Mouse (Mus musculus): ENCODE data around the gene Igfbp7. TPM values are rescaled to one million over a fixed set of nuclear protein-coding genes. Genes with fewer than 3 reads are reported as not detected.

The Igfbp7 gene
- polyA plus RNA-seq, 1 experiment from 2014 or later: 475 TPM

DNA sequence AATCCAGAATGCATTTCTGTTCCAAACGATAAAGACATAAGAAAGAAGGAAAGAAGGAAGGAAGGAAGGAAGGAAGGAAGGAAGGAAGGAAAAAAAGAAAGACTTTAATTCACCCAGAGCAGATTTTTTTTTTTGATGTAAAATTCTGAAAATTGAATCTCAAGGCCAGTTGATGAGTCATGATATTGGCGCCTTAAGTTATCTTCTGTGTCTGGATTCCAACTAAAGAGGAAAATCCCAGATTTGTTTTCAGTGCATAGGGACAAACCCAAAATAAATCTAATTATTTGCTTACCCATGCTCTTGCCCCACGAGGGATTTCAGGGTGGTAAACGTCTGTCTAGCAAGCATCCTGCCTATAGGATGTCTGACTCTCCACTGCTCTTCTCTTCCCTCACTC lies 46.8 kb downstream of the Igfbp7 start:
- WGBS: 69% methylated on average over 4 of the region's 4 CpGs
- no peak for ATAC-seq (ENCODE audit: low FRiP score, low TSS enrichment)
- peaks cover 54% of the 10 kb centered on the region for H3K4me1 ChIP-seq (ENCODE audit: insufficient read depth, low read length)

DNA sequence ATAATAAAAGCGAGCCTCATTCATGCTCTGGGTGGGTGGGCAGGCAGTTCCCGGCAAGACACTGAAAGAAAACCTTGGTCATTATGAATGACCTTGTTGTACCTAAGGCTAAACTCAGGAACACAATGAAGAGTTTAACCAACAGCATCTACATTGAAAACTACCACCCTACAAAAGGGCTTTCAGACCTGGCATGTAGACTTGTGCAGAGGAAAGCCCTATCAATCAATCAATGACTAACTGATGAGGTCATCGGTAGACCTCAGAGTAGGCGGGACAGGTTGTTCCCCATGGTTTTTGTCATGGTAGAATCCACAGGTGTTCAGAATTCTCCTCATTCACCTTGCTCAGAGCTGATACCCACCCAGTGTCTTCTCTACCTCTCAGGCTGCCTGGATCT lies 47.9 kb downstream of the Igfbp7 start:
- Histone ChIP-seq H3K9me3 (ENCODE audit: low read length) (no peaks in the 10 kb centered on the region), H3K4me1 (ENCODE audit: insufficient read depth, low read length) (peaks cover 63% of the 10 kb centered on the region), H3K9ac (replicated peaks; ENCODE audit: low read length) (no peak overlapping the region), H3K27me3 (ENCODE audit: insufficient read depth, low read length) (no peaks in the 10 kb centered on the region), H3K4me3 (ENCODE audit: low read length) (no peak overlapping the region), H3K27ac (ENCODE audit: low read length) (peak overlapping the region; percentile 8; the same call in 1 of the 2 replicates), H3K4me2 (replicated peaks; ENCODE audit: low read depth, low read length) (no peak overlapping the region), H3K36me3 (ENCODE audit: insufficient read depth, low read length) (no peaks in the 10 kb centered on the region)
- 89% methylated on average over 4 of the region's 4 CpGs for WGBS
- no peak for ATAC-seq (ENCODE audit: low FRiP score, low TSS enrichment)

More for the DNA sequence above, 46.8 kb downstream of the Igfbp7 start:
- Histone ChIP-seq H3K27me3 (ENCODE audit: insufficient read depth, low read length) (no peaks in the 10 kb centered on the region), H3K27ac (ENCODE audit: low read length) (no peak overlapping the region), H3K9ac (replicated peaks; ENCODE audit: low read length) (no peak overlapping the region), H3K9me3 (ENCODE audit: low read length) (no peaks in the 10 kb centered on the region), H3K4me2 (replicated peaks; ENCODE audit: low read depth, low read length) (no peak overlapping the region), H3K4me3 (ENCODE audit: low read length) (no peak overlapping the region), H3K36me3 (ENCODE audit: insufficient read depth, low read length) (no peaks in the 10 kb centered on the region)

DNA sequence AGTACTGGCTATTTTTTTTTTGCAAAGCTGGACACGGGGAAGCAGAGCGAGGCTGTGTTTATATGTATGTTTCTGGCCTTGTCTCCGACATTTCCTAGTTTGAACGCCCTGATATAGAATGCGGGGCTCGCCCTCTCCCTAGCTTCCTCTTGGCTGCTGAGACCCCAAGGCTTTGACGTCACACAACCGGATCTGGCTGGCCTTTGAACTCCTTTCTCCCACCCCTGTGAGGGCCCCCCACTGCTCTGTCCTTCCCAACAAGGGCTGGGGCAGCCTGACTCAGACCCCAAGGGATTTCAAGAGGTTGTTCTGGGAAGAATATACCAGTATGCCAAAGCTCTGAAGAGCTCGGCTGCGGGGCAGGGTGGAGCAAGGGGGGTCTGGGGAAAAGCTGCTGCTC lies 49.5 kb downstream of the Igfbp7 start:
- Histone ChIP-seq H3K27me3 (ENCODE audit: insufficient read depth, low read length) (no peaks in the 10 kb centered on the region), H3K9me3 (ENCODE audit: low read length) (no peaks in the 10 kb centered on the region), H3K9ac (replicated peaks; ENCODE audit: low read length) (peak overlapping the region; percentile 66), H3K4me3 (ENCODE audit: low read length) (peak overlapping the region; percentile 35), H3K27ac (ENCODE audit: low read length) (peak overlapping the region; percentile 99), H3K36me3 (ENCODE audit: insufficient read depth, low read length) (no peaks in the 10 kb centered on the region), H3K4me1 (ENCODE audit: insufficient read depth, low read length) (peaks cover 61% of the 10 kb centered on the region), H3K4me2 (replicated peaks; ENCODE audit: low read depth, low read length) (peak overlapping the region; percentile 52)
- WGBS: under 1% methylated on average over 10 of the region's 10 CpGs
- peak; percentile 71 for ATAC-seq (ENCODE audit: low FRiP score, low TSS enrichment)

DNA sequence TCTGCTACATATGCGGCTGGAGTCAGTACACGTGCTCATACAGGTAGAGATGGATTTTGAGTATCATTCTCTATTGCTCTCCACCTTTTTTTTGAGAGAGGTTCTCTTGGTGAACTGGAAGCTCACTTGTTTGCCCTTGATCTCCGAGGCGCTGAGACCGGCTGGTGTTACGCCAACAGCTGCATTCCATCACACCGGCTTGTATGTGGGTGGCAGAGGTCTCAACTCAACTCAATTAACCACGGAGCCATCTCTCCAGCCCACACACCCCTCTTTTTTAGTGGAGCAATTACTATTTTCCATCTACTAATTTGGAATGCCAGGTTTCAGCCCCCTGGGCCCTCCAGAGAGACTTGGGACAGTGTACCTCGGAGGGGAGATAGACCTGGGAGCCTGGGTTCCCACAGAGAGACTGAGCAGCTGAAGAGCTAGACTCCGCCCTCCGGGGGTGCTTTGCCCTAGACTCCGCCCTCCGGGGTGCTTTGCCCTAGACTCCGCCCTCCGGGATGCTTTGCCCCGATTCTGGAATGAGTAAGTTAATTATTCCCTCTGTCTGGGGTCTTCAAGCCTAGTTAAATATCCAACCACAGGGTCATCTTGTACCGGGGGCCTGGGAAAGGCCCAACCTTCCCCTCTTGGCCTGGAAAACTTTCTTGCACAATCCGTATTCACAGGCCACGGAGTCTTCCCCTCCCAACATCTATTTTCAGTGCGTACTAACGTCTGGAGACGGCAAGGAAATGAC lies 50.3 kb downstream of the Igfbp7 start:
- peak; percentile 89 for ATAC-seq (ENCODE audit: low FRiP score, low TSS enrichment)
- WGBS: 8% methylated on average over 22 of the region's 22 CpGs
- Histone ChIP-seq H3K4me1 (ENCODE audit: insufficient read depth, low read length) (peaks cover 57% of the 10 kb centered on the region), H3K27ac (ENCODE audit: low read length) (peak overlapping the region; percentile 99), H3K4me3 (ENCODE audit: low read length) (peak overlapping the region; percentile 35), H3K9me3 (ENCODE audit: low read length) (no peaks in the 10 kb centered on the region), H3K9ac (replicated peaks; ENCODE audit: low read length) (peak overlapping the region; percentile 66), H3K36me3 (ENCODE audit: insufficient read depth, low read length) (no peaks in the 10 kb centered on the region), H3K27me3 (ENCODE audit: insufficient read depth, low read length) (no peaks in the 10 kb centered on the region), H3K4me2 (replicated peaks; ENCODE audit: low read depth, low read length) (peak overlapping the region; percentile 52)

DNA sequence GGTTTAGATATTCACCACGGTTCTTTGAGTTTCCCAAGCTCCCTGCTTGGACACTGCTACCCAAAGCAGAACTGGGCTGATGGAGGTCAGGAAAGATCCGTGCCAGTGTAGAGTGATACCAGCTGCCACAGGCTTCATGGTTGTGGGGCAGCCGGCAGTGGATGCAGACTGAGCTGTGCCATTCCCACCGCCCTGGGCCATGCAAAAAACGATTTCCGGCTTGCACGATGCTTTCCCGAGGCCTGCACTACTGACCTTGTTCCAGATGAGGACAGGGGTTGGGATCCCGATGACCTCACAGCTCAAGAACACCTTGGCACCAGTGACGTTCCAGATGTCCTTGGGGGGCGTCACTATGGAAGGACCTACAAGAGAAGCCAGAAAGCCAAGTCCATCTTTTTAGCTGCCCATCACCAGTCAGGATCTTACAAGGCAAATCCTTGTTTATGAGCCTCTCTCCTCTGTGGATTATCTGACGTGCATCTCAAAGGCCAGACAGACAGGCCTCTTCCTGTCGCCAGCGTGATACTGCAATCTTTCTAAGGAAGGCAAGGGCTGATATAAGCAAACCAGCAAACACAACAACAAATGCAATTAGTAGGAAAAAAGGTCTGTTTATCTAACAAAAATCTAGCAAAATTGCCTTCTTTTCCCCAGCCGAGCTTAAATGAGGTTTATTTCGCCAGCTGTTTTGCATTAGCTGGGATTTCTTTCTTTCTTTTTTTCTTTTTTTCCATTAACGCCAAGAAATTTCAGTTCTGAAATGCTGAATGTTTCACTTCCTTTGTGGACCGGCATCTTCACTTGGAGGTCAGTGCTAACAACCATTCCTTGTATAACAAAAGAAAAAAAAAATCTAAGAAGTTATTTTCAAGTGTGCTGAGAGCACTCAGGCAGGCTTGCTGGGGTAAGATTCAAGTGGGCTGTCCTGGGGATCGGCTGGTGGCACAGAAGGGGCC lies 52.3 kb downstream of the Igfbp7 start:
- no peaks in the 10 kb centered on the region for H3K27me3 ChIP-seq (ENCODE audit: insufficient read depth, low read length)
- H3K27ac ChIP-seq (ENCODE audit: low read length): peak overlapping the region; percentile 99
- WGBS: 58% methylated on average over 19 of the region's 19 CpGs
- H3K9ac ChIP-seq (replicated peaks; ENCODE audit: low read length): peak overlapping the region; percentile 40
- no peak overlapping the region for H3K4me3 ChIP-seq (ENCODE audit: low read length)
- H3K36me3 ChIP-seq (ENCODE audit: insufficient read depth, low read length): peaks cover 8% of the 10 kb centered on the region; the same call in 1 of the 2 replicates
- H3K4me1 ChIP-seq (ENCODE audit: insufficient read depth, low read length): peaks cover 60% of the 10 kb centered on the region
- H3K4me2 ChIP-seq (replicated peaks; ENCODE audit: low read depth, low read length): no peak overlapping the region; the same call in 1 of the 2 replicates
- no peaks in the 10 kb centered on the region for H3K9me3 ChIP-seq (ENCODE audit: low read length)
- no peak for ATAC-seq (ENCODE audit: low FRiP score, low TSS enrichment)

DNA sequence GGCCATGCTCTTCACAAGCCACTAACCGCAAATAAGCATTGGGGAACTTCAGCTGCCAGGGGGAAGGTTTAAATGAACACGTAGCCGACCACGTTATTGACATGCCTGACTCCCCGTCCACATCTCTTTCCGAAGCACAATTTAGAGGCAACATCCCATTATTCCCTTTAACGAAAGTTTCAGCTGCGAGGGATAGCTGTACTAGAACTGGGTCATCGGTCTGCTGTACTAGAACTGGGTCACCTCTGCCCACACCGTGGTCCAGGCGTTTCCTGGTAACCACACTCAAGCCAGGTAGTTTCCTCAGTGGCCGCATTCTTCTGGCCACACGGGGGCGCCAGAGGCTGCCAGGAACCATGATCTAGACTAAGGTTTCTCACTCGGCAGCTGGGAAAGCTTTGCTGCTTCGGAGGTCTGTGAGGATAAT lies 53.5 kb downstream of the Igfbp7 start:
- peak; percentile 24; the same call in 1 of the 2 replicates for ATAC-seq (ENCODE audit: low FRiP score, low TSS enrichment)
- Histone ChIP-seq H3K4me1 (ENCODE audit: insufficient read depth, low read length) (peaks cover 57% of the 10 kb centered on the region), H3K4me3 (ENCODE audit: low read length) (0 out of 2 replicates have a peak overlapping the region, but pooled peaks have one; percentile 13), H3K36me3 (ENCODE audit: insufficient read depth, low read length) (peaks cover 15% of the 10 kb centered on the region), H3K9ac (replicated peaks; ENCODE audit: low read length) (peak overlapping the region; percentile 20), H3K9me3 (ENCODE audit: low read length) (no peaks in the 10 kb centered on the region), H3K27ac (ENCODE audit: low read length) (peak overlapping the region; percentile 99; the same call in 1 of the 2 replicates), H3K27me3 (ENCODE audit: insufficient read depth, low read length) (no peaks in the 10 kb centered on the region), H3K4me2 (replicated peaks; ENCODE audit: low read depth, low read length) (peak overlapping the region; percentile 41)
- WGBS: 3% methylated on average over 16 of the region's 16 CpGs

DNA sequence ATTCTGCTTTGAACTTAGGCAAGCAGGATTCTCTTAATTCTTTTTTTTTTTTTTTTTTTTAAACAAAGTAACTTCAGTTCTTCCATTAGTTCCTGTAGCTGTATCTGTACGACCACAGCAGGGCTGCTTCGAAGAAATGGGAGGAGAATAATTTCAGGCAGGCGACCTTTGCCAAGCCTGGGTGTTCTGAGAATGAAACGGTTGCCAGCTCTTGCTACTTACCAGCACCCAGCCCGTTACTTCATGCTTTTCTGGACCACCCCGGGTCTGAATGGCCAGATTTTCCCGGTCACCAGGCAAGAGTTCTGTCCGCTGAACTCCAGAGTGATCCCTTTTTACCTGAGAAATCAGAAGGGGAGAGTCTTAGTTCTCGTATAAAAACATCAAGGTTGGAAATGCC lies 56.1 kb downstream of the Igfbp7 start:
- H3K9ac ChIP-seq (replicated peaks; ENCODE audit: low read length): no peak overlapping the region
- H3K4me2 ChIP-seq (replicated peaks; ENCODE audit: low read depth, low read length): no peak overlapping the region
- H3K36me3 ChIP-seq (ENCODE audit: insufficient read depth, low read length): peaks cover 39% of the 10 kb centered on the region
- 59% methylated on average over 9 of the region's 9 CpGs for WGBS
- no peak for ATAC-seq (ENCODE audit: low FRiP score, low TSS enrichment)
- H3K9me3 ChIP-seq (ENCODE audit: low read length): no peaks in the 10 kb centered on the region
- H3K4me3 ChIP-seq (ENCODE audit: low read length): no peak overlapping the region
- H3K27me3 ChIP-seq (ENCODE audit: insufficient read depth, low read length): no peaks in the 10 kb centered on the region
- no peak overlapping the region for H3K27ac ChIP-seq (ENCODE audit: low read length)
- H3K4me1 ChIP-seq (ENCODE audit: insufficient read depth, low read length): peaks cover 36% of the 10 kb centered on the region

DNA sequence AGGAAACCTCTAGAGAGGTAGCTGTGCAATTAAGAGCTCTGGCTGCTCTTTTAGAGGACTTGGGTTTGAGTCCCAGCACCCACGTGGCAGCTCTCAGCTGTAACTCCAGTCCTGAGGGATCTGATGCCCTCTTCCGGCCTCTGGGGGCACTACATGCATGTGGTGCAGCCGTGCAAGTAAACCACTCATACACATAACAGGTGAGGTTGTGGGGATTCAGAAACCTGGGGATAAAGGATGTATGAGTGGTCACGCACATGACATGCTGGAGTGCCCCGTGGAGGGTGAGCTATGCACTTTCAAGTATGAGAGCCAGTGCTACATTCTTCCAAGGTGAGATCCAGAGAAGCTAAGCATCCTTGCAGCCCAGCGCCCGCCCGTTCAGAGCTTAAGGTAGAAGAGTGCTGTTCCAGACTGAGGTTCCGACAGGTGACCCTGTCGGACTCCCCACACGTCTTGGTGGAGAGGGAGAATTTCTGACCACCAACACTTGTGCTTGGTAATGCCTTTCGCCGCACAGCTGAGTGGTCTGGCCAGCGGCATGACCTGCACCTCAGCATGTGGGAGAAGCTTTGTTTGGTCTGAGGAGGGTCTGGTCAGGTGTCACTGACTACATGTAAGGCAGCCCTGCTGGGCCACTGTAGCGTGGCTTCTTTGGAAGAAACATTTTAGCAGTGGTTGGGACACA lies 57.7 kb downstream of the Igfbp7 start:
- ATAC-seq (ENCODE audit: low FRiP score, low TSS enrichment): no peak
- no peak overlapping the region for H3K4me3 ChIP-seq (ENCODE audit: low read length)
- H3K36me3 ChIP-seq (ENCODE audit: insufficient read depth, low read length): peaks cover 51% of the 10 kb centered on the region
- no peak overlapping the region for H3K27ac ChIP-seq (ENCODE audit: low read length)
- H3K4me2 ChIP-seq (replicated peaks; ENCODE audit: low read depth, low read length): no peak overlapping the region
- H3K4me1 ChIP-seq (ENCODE audit: insufficient read depth, low read length): peaks cover 20% of the 10 kb centered on the region
- 92% methylated on average over 15 of the region's 15 CpGs for whole genome bisulfite sequencing
- H3K27me3 ChIP-seq (ENCODE audit: insufficient read depth, low read length): no peaks in the 10 kb centered on the region
- H3K9ac ChIP-seq (replicated peaks; ENCODE audit: low read length): no peak overlapping the region
- H3K9me3 ChIP-seq (ENCODE audit: low read length): no peaks in the 10 kb centered on the region

DNA sequence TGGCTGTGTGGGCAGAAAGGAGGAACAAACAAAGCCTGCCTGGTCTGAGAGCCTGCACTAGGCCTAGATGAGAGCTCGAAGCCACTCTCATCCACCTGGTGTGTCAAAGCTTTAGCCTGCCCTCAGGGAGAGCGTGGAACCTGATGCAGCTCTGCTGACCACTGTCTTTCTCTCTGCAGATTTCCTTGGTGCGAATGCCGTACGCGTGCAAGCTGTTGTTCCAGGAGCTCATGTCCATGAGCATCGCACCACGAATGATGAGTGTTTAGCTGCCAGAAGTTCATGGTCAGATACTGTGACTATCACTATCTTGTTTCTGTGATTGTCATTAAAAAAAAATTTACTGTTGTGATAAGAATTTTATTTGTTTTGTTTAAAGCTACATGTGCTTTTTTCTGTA lies 58.9 kb downstream of the Igfbp7 start:
- peaks cover 58% of the 10 kb centered on the region for H3K36me3 ChIP-seq (ENCODE audit: insufficient read depth, low read length)
- no peak overlapping the region for H3K27ac ChIP-seq (ENCODE audit: low read length)
- H3K4me3 ChIP-seq (ENCODE audit: low read length): no peak overlapping the region
- WGBS: 93% methylated on average over 8 of the region's 8 CpGs
- no peak overlapping the region for H3K4me2 ChIP-seq (replicated peaks; ENCODE audit: low read depth, low read length)
- no peak overlapping the region for H3K9ac ChIP-seq (replicated peaks; ENCODE audit: low read length)
- no peaks in the 10 kb centered on the region for H3K27me3 ChIP-seq (ENCODE audit: insufficient read depth, low read length)
- H3K9me3 ChIP-seq (ENCODE audit: low read length): no peaks in the 10 kb centered on the region
- H3K4me1 ChIP-seq (ENCODE audit: insufficient read depth, low read length): peaks cover 8% of the 10 kb centered on the region; the same call in 1 of the 2 replicates
- ATAC-seq (ENCODE audit: low FRiP score, low TSS enrichment): no peak
